Mouse (Mus musculus) natural killer cell, adult 2 months (primary cell): Measurements from ENCODE around the gene H1f0.

Experiments used
- DNase-seq, 2 experiments: peaks; one replicate each; pipeline ENCODE4 v3.0.0; 2022; ENCODE audit warnings: low spot score in 2 of 2

H1f0 gene

GRCm38 (mm10) chr15:79028237-79028738 is at the start of gene H1f0:
Gene H1f0, plus strand, starts transcription at chr15:79028450.
- peak; percentile 67 to 73 for DNase-seq

DNA sequence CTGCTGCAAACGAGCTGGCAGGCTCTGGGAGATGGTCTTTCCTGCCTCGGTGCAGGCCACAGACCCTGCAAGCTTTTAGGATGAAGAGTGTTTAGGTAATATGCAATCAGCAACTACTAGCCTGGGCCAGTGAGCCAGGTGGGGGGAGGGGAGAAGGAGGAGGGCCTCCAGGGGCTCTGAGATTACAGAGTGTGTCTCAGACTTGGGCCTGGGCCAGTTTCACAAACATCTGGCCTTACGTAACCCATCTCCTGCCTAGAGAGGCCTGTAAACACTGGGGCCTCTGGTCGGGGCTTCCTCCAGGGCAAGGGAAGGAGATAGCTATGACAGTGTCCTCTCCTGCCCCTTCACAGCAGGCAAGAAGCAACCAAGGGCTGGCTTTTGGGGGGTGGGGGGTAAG is 49.4 kb upstream of the H1f0 start:
- DNase-seq: no peak

- DNase-seq: no peak
Observed at GRCm38 (mm10) chr15:78980084-78980483, 48.2 kb upstream of the H1f0 start.

- DNase-seq: peak; percentile 79 to 83
Observed at GRCm38 (mm10) chr15:78982658-78983435, 45.4 kb upstream of the H1f0 start.

DNA sequence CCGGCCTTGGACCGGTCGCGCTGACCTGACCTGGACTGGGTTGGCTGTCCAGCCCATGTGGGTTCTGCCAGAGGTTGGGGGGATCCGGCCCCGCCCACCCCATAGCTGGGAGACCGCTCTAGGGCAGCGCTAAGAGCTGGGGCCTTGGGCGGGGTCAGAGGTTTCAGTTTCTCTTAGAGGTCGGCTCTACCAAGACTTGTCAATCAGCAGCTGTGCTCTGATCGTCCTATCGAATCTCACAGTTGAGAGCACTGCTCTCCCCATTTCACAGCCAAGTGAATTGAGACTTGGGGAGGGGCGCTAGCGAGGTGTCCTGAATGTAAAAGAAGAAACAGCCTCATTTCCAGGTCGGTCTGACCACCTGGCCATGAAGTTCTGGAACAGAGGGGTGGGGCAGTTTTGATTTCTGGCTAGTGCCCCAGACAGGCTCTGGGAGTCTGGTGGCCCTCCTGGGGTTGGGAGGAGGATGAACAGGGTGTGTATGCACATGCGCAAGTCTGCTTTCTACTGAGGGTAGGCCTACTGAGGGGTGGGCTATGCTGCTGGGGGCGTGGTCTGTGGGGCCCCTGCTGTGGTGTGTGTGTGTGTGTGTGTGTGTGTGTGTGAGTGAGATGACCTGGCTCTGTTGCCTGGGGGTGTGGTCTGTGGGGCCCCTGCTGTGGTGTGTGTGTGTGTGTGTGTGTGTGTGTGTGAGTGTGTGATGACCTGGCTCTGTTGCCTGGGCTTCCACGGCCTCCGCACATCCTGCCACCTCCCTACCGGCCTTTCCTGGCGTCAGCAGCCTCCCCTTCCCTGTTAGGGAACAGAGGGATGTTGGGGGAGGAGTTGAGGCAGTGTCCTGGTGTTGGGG is 44.6 kb upstream of the H1f0 start:
- DNase-seq: peak; percentile 65 to 66

- no peak for DNase-seq
Observed at GRCm38 (mm10) chr15:78984286-78984778, 43.9 kb upstream of the H1f0 start.

DNA sequence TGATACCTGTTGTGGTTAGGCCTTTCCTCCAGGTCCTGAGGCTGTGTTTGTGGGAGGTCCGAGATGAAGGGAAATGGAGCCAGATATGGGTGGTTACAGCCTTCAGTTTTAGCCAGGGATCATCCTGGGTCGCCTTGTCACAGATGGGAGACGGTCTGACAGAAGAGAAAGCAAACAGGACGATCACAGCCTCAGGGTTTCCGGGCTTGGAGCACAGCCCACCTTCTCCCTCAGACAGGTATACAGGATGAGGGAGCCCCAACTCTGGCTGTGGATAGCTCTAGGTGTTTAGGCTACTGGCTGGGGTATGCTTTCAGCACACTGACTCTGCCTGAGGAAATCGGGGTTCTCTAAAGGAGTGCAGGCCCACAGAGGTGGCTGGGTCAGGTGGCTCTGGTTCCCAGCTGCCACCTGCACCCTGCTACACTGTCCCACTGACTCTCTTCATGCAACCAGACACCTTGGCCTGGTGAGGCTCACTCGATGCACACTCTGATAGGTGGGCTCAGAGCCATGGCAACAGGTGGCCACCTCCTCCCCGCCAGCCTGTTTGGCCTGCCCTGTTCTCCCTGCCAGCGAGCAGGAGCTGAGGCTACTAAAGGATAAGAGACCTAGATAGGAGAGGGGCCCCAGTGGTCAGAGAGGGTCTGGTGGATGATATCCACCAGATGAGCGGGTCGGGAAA is 41.6 kb upstream of the H1f0 start:
- DNase-seq: no peak

DNA sequence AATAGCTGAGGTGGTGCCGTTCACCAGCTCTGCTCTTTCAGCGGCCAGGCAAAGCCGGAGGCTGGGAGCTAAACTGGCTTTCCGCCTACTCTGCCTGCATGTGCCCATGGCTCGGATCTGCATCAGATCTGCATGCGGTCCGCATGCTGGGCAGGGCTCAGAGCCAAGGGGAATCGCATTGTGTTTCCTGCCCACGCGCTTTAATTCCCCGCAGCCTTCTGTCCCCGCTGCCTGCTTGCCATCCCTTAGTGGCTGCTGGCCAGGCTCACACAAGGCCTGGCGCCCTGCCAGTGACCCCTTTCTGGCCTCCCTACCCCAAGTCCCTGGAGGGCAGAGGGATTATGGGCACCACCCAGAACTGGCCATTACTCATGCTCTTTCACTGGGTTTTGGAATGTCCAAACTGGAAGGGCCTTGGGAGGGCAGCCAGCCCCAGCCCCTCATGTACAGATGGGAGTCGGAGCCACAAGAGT is 39.7 kb upstream of the H1f0 start:
- DNase-seq: no peak

DNA sequence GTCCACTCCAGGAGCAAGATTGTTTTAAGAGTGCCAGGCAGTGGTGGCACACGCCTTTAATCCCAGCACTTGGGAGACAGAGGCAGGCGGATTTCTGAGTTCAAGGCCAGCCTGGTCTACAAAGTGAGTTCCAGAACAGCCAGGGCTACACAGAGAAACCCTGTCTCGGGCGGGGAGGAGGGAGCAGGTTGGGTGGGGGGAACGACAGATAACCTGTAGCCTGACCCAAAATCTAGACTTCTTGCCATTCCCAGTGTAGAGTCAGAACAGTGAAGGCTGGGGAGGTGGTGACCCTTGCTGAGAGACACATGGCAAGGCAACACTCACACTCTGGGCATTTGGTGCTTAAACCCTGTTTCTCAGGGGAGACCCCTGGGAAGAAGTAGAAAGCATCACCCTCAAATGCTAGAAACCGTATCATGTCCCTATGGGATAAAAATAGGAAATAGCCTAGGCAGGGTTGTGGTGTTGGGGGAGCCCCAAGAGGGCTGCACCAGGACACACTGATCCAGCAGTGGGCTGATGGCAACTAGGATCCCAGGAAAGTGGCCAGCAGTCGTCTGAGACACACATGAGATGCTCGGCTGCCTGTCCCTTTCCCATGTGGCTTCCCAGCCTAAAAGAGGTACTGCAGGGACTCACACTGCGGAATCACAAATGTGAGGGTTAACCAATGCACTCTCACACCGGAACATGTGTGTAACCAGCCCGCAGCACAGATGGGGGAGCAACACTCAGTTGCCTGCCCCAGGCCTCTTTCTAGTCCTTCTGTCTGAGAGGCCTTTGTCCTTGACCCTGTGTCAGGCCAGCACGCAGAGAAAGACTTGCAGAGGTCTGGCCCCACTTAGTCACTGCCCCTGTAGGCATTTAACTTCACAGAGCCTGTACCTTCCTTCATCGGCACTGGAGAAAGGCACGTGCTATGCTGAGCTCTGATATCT is 38.8 kb upstream of the H1f0 start:
- DNase-seq: no peak

- no peak for DNase-seq
Observed at GRCm38 (mm10) chr15:78990093-78990463, 38.2 kb upstream of the H1f0 start.

DNA sequence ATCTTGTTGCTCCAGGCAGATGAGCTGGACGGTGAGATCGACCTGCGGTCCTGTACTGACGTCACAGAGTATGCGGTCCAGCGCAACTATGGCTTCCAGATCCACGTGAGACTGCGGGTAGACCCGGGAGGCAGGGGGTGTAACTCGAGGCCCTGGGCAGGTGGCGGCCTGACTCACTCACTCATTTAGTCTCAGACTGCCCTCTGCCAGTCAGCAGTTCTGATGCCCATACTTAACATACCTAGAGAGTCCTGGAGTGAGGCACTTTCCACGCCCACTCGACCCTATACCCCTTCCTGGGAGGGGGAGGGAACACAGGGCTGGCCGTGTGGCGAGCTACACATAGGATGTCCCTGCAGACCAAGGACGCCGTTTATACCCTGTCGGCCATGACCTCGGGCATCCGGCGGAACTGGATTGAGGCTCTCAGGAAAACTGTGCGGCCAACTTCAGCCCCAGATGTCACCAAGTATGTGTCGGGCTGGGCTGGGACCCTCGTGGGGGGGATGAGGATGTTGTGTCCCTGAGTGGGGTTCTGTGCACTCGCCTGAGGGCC is 37.2 kb upstream of the H1f0 start:
- DNase-seq: no peak

DNA sequence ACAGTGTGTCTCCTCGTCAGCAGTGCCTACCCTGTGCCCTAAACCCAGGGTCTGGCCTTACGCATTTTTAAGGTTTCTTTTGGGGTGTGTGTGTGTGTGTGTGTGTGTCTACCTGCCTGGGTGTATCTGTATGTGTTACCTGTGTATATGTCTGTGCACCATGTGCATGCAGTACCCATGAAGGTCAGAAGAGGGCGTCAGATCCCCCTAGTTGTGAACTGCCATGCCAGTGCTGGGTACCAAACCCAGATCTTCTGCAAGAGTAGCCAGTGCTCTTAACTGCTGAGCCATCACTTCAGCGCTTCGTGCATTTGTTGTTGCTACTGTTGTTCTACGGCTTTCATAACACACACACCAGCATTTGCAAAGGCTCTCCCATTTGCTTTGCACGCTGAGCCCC is 36.0 kb upstream of the H1f0 start:
- DNase-seq: no peak

DNA sequence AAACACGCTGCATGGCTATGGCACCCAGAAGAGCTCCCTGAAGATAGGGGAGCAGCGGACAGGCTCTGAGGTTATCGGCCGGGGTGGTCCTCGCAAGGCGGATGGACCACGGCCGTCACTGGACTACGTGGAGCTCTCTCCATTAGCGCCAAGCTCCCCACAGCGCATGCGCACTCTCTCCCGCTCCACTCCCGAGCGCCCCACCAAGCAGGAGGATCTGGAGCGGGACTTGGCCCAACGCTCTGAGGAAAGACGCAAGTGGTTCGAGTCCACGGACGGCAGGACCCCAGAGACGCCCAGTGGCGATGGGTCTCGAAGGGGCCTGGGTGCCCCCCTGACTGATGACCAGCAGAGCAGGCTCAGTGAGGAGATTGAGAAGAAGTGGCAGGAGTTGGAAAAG is 35.3 kb upstream of the H1f0 start:
- DNase-seq: no peak

GRCm38 (mm10) chr15:78995916-78996315 is 32.3 kb upstream of the H1f0 start:
- no peak for DNase-seq

DNA sequence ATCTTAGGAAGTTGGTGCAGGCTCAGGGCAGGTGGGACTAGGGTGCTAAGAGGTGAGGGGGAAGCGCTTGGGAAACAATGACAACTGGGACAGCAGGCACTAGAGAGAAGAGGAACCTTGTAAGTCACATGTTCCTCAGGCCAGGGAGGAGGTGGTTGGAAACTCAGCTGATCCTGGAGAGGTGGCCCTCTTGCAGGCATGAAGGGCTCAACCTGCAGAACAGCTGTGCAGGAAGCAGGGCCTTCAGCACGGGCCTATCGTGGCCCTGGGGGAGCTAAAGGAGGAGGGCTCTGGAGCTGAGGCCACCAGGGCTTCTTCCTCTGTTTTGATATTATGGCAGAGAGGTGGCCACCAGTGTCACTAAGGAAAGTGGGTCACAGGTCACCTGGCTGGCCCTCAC is 31.6 kb upstream of the H1f0 start:
- no peak for DNase-seq

- no peak for DNase-seq
Observed at GRCm38 (mm10) chr15:78998348-78998747, 29.9 kb upstream of the H1f0 start.

- DNase-seq: no peak
Observed at GRCm38 (mm10) chr15:78999586-78999985, 28.7 kb upstream of the H1f0 start.

DNA sequence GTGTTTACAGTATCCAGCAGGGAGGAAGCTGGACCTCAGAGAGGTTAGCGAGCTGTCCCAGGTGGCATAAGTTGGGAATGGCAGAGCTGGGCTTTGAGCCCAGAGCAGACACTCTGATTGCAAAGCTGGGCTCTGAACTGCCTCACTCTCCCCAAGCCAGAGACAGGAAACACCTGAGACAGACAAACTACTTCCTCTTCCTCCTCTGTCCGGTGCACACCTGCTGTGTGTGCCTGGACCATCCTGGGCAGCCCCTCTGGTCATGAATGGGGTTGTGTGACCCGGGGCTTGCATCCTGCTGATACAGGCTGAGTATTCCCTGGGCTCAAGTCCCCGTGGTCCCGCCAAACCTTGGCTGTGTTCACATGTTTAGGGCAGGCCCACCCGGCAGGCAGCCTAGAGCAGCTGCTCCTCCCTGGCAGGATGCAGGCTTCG is 27.9 kb upstream of the H1f0 start:
- DNase-seq: no peak

GRCm38 (mm10) chr15:79001559-79001958 is 26.7 kb upstream of the H1f0 start:
- no peak for DNase-seq

- DNase-seq: no peak
Observed at GRCm38 (mm10) chr15:79002036-79002435, 26.2 kb upstream of the H1f0 start.
